Mouse (Mus musculus): ENCODE measurements around the gene Acat3. TPM values are rescaled to one million over a fixed set of nuclear protein-coding genes. Genes with fewer than 3 reads are reported as not detected.

Acat3 gene
- polyA plus RNA-seq, 1 experiment from 2014 or later: 1.2 TPM

DNA sequence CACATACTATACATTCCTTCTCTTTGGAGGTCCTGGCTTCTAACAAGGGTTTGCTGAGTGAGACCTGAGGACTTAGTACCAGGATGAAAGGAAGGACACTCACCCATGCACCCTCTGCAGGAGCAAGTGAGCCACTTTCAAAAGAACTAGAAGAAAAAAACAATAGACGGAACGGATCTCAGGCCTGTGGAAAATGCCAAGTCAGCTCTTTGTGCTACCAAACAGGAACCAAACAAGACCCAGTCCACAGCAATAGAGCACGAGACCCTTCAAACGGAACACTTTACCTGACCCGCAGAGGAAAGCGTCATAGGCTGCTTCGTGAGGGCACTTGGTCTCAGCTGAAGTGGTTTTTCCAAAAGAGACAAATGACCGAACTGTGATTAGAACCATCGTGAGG lies 48.4 kb downstream of the Acat3 start:
- no peaks in the 10 kb centered on the region for H3K4me1 ChIP-seq (replicated peaks; ENCODE audit: control insufficient read depth, insufficient read depth, low read length)
- no peak for DNase-seq (ENCODE audit: low spot score)
- H3K9ac ChIP-seq (ENCODE audit: low read depth, low read length): no peak overlapping the region
- ATAC-seq (ENCODE audit: low FRiP score): no peak
- H3K27ac ChIP-seq (ENCODE audit: low read depth, low read length): no peak overlapping the region
- H3K27me3 ChIP-seq (ENCODE audit: control insufficient read depth, insufficient read depth, low read length): no peaks in the 10 kb centered on the region
- no peak overlapping the region for H3K4me3 ChIP-seq (ENCODE audit: low read depth, low read length)
- no peak overlapping the region for H3K4me2 ChIP-seq (replicated peaks; ENCODE audit: low read depth, low read length)
- H3K36me3 ChIP-seq (ENCODE audit: control insufficient read depth, insufficient read depth, low read length): no peaks in the 10 kb centered on the region; the same call in 1 of the 2 replicates
- no peaks in the 10 kb centered on the region for H3K9me3 ChIP-seq (ENCODE audit: control insufficient read depth, low read length)
- WGBS: 92% methylated on average over 9 of the region's 9 CpGs

- DNase-seq (ENCODE audit: low spot score): no peak
- H3K4me1 ChIP-seq (replicated peaks; ENCODE audit: control insufficient read depth, insufficient read depth, low read length): no peaks in the 10 kb centered on the region
- H3K27me3 ChIP-seq (ENCODE audit: control insufficient read depth, insufficient read depth, low read length): no peaks in the 10 kb centered on the region
- H3K9me3 ChIP-seq (ENCODE audit: control insufficient read depth, low read length): no peaks in the 10 kb centered on the region
- WGBS: 95% methylated on average over 4 of the region's 4 CpGs
- no peak for ATAC-seq (ENCODE audit: low FRiP score)
- no peak overlapping the region for H3K4me2 ChIP-seq (replicated peaks; ENCODE audit: low read depth, low read length)
- no peak overlapping the region for H3K4me3 ChIP-seq (ENCODE audit: low read depth, low read length)
- H3K27ac ChIP-seq (ENCODE audit: low read depth, low read length): no peak overlapping the region
- H3K9ac ChIP-seq (ENCODE audit: low read depth, low read length): no peak overlapping the region
- no peaks in the 10 kb centered on the region; the same call in 1 of the 2 replicates for H3K36me3 ChIP-seq (ENCODE audit: control insufficient read depth, insufficient read depth, low read length)
Observed at GRCm38 (mm10) chr17:12891054-12891453, 49.3 kb downstream of the Acat3 start.

- Histone ChIP-seq H3K36me3 (ENCODE audit: control insufficient read depth, insufficient read depth, low read length) (no peaks in the 10 kb centered on the region; the same call in 1 of the 2 replicates), H3K4me1 (replicated peaks; ENCODE audit: control insufficient read depth, insufficient read depth, low read length) (no peaks in the 10 kb centered on the region), H3K27ac (ENCODE audit: low read depth, low read length) (no peak overlapping the region), H3K4me3 (ENCODE audit: low read depth, low read length) (no peak overlapping the region), H3K4me2 (replicated peaks; ENCODE audit: low read depth, low read length) (no peak overlapping the region), H3K9ac (ENCODE audit: low read depth, low read length) (no peak overlapping the region), H3K27me3 (ENCODE audit: control insufficient read depth, insufficient read depth, low read length) (no peaks in the 10 kb centered on the region), H3K9me3 (ENCODE audit: control insufficient read depth, low read length) (no peaks in the 10 kb centered on the region)
- ATAC-seq (ENCODE audit: low FRiP score) (no peak), DNase-seq (ENCODE audit: low spot score) (no peak)
- WGBS: 85% methylated on average over 15 of the region's 15 CpGs
Observed at GRCm38 (mm10) chr17:12887021-12887775, 53.2 kb downstream of the Acat3 start.

DNA sequence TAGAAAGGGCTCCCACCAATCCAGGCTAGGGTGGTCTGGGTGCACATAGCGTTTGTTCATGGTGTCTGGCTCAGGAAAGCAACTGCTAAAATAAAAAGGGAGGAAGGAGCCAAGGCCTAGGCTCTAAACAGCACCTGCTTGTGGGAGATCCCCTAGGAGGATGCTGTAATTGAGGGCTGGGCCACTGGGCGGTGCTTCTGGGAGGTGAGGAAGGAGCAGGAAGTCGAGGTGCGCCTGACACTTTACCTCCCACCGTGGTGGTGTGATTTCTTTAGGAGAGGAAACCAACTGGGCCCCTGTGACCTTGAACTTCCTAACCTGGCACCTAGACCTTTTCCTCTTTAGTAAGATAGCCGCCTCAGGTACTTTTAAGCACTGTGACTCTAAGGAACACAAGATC lies 53.8 kb downstream of the Acat3 start:
- Histone ChIP-seq H3K9me3 (ENCODE audit: control insufficient read depth, low read length) (no peaks in the 10 kb centered on the region), H3K4me1 (replicated peaks; ENCODE audit: control insufficient read depth, insufficient read depth, low read length) (no peaks in the 10 kb centered on the region), H3K27me3 (ENCODE audit: control insufficient read depth, insufficient read depth, low read length) (no peaks in the 10 kb centered on the region), H3K27ac (ENCODE audit: low read depth, low read length) (no peak overlapping the region), H3K4me2 (replicated peaks; ENCODE audit: low read depth, low read length) (no peak overlapping the region), H3K4me3 (ENCODE audit: low read depth, low read length) (no peak overlapping the region), H3K9ac (ENCODE audit: low read depth, low read length) (no peak overlapping the region), H3K36me3 (ENCODE audit: control insufficient read depth, insufficient read depth, low read length) (no peaks in the 10 kb centered on the region; the same call in 1 of the 2 replicates)
- 41% methylated on average over 6 of the region's 6 CpGs for WGBS
- DNase-seq (ENCODE audit: low spot score) (no peak), ATAC-seq (ENCODE audit: low FRiP score) (no peak)

- no peaks in the 10 kb centered on the region for H3K9me3 ChIP-seq (ENCODE audit: control insufficient read depth, low read length)
- no peaks in the 10 kb centered on the region for H3K4me1 ChIP-seq (replicated peaks; ENCODE audit: control insufficient read depth, insufficient read depth, low read length)
- no peak overlapping the region for H3K4me2 ChIP-seq (replicated peaks; ENCODE audit: low read depth, low read length)
- WGBS: 96% methylated on average over 1 of the region's 1 CpGs
- H3K4me3 ChIP-seq (ENCODE audit: low read depth, low read length): no peak overlapping the region
- H3K9ac ChIP-seq (ENCODE audit: low read depth, low read length): no peak overlapping the region
- DNase-seq (ENCODE audit: low spot score) (no peak), ATAC-seq (ENCODE audit: low FRiP score) (no peak)
- no peaks in the 10 kb centered on the region for H3K27me3 ChIP-seq (ENCODE audit: control insufficient read depth, insufficient read depth, low read length)
- no peak overlapping the region for H3K27ac ChIP-seq (ENCODE audit: low read depth, low read length)
- no peaks in the 10 kb centered on the region for H3K36me3 ChIP-seq (ENCODE audit: control insufficient read depth, insufficient read depth, low read length)
Observed at GRCm38 (mm10) chr17:12881216-12881615, 59.2 kb downstream of the Acat3 start.

DNA sequence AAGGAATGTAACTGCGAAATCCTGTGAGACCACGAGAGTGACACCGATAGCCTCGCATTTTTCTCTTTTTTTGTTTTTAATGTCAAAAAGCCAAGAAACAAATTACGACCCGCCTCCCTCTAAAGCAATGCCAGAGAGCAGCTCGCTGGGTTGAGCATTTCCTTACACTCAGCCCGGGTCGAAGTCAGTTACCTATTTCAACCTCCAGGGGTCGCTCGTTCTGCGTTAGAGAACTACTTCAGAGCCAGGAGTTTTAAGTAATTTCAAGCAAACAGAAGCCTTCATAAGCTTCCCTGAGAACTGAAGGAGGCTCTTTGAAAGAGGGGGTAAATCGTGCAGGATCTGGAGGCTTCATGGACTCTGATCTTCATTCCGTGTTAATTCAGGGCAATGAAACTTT lies 60.2 kb downstream of the Acat3 start:
- no peak overlapping the region for H3K4me3 ChIP-seq (ENCODE audit: low read depth, low read length)
- H3K27ac ChIP-seq (ENCODE audit: low read depth, low read length): no peak overlapping the region
- no peak overlapping the region; the same call in 1 of the 2 replicates for H3K4me2 ChIP-seq (replicated peaks; ENCODE audit: low read depth, low read length)
- ATAC-seq (ENCODE audit: low FRiP score): no peak
- 5% methylated on average over 14 of the region's 14 CpGs for WGBS
- H3K27me3 ChIP-seq (ENCODE audit: control insufficient read depth, insufficient read depth, low read length): no peaks in the 10 kb centered on the region
- H3K9ac ChIP-seq (ENCODE audit: low read depth, low read length): no peak overlapping the region
- no peaks in the 10 kb centered on the region for H3K4me1 ChIP-seq (replicated peaks; ENCODE audit: control insufficient read depth, insufficient read depth, low read length)
- H3K36me3 ChIP-seq (ENCODE audit: control insufficient read depth, insufficient read depth, low read length): no peaks in the 10 kb centered on the region
- peak; percentile 91 for DNase-seq (ENCODE audit: low spot score)
- no peaks in the 10 kb centered on the region for H3K9me3 ChIP-seq (ENCODE audit: control insufficient read depth, low read length)

- WGBS: 86% methylated on average over 5 of the region's 5 CpGs
- H3K27ac ChIP-seq (ENCODE audit: low read depth, low read length): no peak within 1 kb of the TSS
- H3K4me3 ChIP-seq (ENCODE audit: low read depth, low read length): no peak within 1 kb of the TSS
- ATAC-seq (ENCODE audit: low FRiP score) (no peak), DNase-seq (ENCODE audit: low spot score) (no peak)
- no peaks in the 10 kb centered on the region for H3K4me1 ChIP-seq (replicated peaks; ENCODE audit: control insufficient read depth, insufficient read depth, low read length)
- H3K27me3 ChIP-seq (ENCODE audit: control insufficient read depth, insufficient read depth, low read length): no peaks in the 10 kb centered on the region
- H3K9me3 ChIP-seq (ENCODE audit: control insufficient read depth, low read length): no peaks in the 10 kb centered on the region
- H3K36me3 ChIP-seq (ENCODE audit: control insufficient read depth, insufficient read depth, low read length): no peaks in the 10 kb centered on the region
- no peak within 1 kb of the TSS for H3K4me2 ChIP-seq (replicated peaks; ENCODE audit: low read depth, low read length)
- H3K9ac ChIP-seq (ENCODE audit: low read depth, low read length): no peak within 1 kb of the TSS
Observed at GRCm38 (mm10) chr17:12875734-12876133, 64.7 kb downstream of the Acat3 start, which contains the start of gene Mrgprh. Gene Mrgprh, plus strand, starts transcription at chr17:12876034.

Other genes starting within 250 kb of the Acat3 start
- gene Igf2r, start 170.9 kb downstream of the Acat3 start, polyA plus RNA-seq (2014; fragmentation: Nextera tagmentation; extraction: Ambion mirVana): 16.9 and 18.7 TPM in 2 replicates
- 0.08 and 0.14 TPM in 2 replicates for gene Mas1, start 72.5 kb downstream of the Acat3 start, polyA plus RNA-seq (2014; fragmentation: Nextera tagmentation; extraction: Ambion mirVana)
- not detected in 2 replicates for gene Mrgprh, start 64.6 kb downstream of the Acat3 start, polyA plus RNA-seq (2014; fragmentation: Nextera tagmentation; extraction: Ambion mirVana)
- gene Pnldc1, start 30.4 kb downstream of the Acat3 start, polyA plus RNA-seq (2014; fragmentation: Nextera tagmentation; extraction: Ambion mirVana): 1.0 and 1.5 TPM in 2 replicates
- gene Tcp1, start 24.9 kb downstream of the Acat3 start, polyA plus RNA-seq (2014; fragmentation: Nextera tagmentation; extraction: Ambion mirVana): 546 and 558 TPM in 2 replicates
- gene Mrpl18, start 24.3 kb downstream of the Acat3 start, polyA plus RNA-seq (2014; fragmentation: Nextera tagmentation; extraction: Ambion mirVana): 162 and 171 TPM in 2 replicates
- 244 and 372 TPM in 2 replicates for gene Acat2, start 20.1 kb upstream of the Acat3 start, polyA plus RNA-seq (2014; fragmentation: Nextera tagmentation; extraction: Ambion mirVana)
- gene Wtap, start 53.6 kb upstream of the Acat3 start, polyA plus RNA-seq (2014; fragmentation: Nextera tagmentation; extraction: Ambion mirVana): 130 and 133 TPM in 2 replicates
- gene Sod2, start 66.2 kb upstream of the Acat3 start, polyA plus RNA-seq (2014; fragmentation: Nextera tagmentation; extraction: Ambion mirVana): 120 and 127 TPM in 2 replicates
- gene Gpr31b, start 111.7 kb upstream of the Acat3 start, polyA plus RNA-seq (2014; fragmentation: Nextera tagmentation; extraction: Ambion mirVana): 0.25 TPM in 1 of 2 replicates, not detected in the other
- 0.23 TPM in 1 of 2 replicates, not detected in the other for gene Tcp10b, start 120.5 kb upstream of the Acat3 start, polyA plus RNA-seq (2014; fragmentation: Nextera tagmentation; extraction: Ambion mirVana)
- gene Unc93a, start 191.2 kb upstream of the Acat3 start, polyA plus RNA-seq (2014; fragmentation: Nextera tagmentation; extraction: Ambion mirVana): not detected in 2 replicates